22 mouse cellular contexts compared by ENCODE assay signal in genomic region chr6:30884856-30885255, GRCm38 (mm10). TPM values are rescaled to one million over a fixed set of nuclear protein-coding genes. Genes with fewer than 3 reads are reported as not detected.
"Had no signal": no experiment of that assay in that cellular context is flagged by ENCODE, and none has a peak within 500 bp of the region (broad histone marks: within the 10 kb centered on the region; RNA-seq: fewer than 3 reads in every experiment).

No protein-coding gene starts in this region.

- H3K27me3 ChIP-seq: neural tube, embryonic 13.5 days; neural tube, embryonic 15.5 days; stomach, embryonic 15.5 days had no signal

- H3K9ac ChIP-seq: neural tube, embryonic 13.5 days; neural tube, embryonic 15.5 days; stomach, embryonic 15.5 days had no signal

- H3K4me1 ChIP-seq: neural tube, embryonic 15.5 days; stomach, embryonic 15.5 days had no signal

- H3K4me3 ChIP-seq: neural tube, embryonic 13.5 days; neural tube, embryonic 15.5 days; stomach, embryonic 15.5 days had no signal

- H3K4me2 ChIP-seq: neural tube, embryonic 13.5 days; neural tube, embryonic 15.5 days; stomach, embryonic 15.5 days had no signal

- H3K27ac ChIP-seq: neural tube, embryonic 13.5 days; neural tube, embryonic 15.5 days; stomach, embryonic 15.5 days; stomach, postnatal 0 days had no signal

- H3K9me3 ChIP-seq: neural tube, embryonic 13.5 days; neural tube, embryonic 15.5 days; stomach, embryonic 15.5 days had no signal

- DNase-seq: retina, postnatal 1 day; right cerebral cortex, adult 18-20 months; right cerebral cortex, postnatal 14 days; right cerebral cortex, postnatal 25 days; right cerebral cortex, postnatal 4 days; spleen, adult 18-20 months; thymus, adult 18-20 months; thymus, adult 2 months; thymus, postnatal 14 days; thymus, postnatal 25 days; thymus, postnatal 36 days; thymus, postnatal 4 days had no signal

RNA-seq across cellular contexts. Expression of gene Tsga13, which starts 30.5 kb away (rescaled TPM):
- total RNA-seq: neutrophil, adult 5-6 weeks had no signal
- polyA plus RNA-seq: neural tube, embryonic 13.5 days; neural tube, embryonic 14.5 days; small intestine, adult 2 months; stomach, embryonic 14.5 days; stomach, embryonic 16.5 days; thymus, adult 2 months; urinary bladder, adult 2 months had no signal
